Mouse (Mus musculus) CD4-positive, CD25-positive, alpha-beta regulatory T cell (primary cell): ENCODE measurements around the gene Cdk2. TPM values are rescaled to one million over a fixed set of nuclear protein-coding genes. Genes with fewer than 3 reads are reported as not detected.

Source experiments
- polyA plus RNA-seq: library from polyadenylated mRNA; unstranded; fragments of 100-300 nt; shearing (Covaris generic); gene quantifications from one replicate; pipeline ENCODE4 v1.2.1, GENCODE M21; 2017

The Cdk2 gene
- 42.1 TPM for polyA plus RNA-seq

DNA sequence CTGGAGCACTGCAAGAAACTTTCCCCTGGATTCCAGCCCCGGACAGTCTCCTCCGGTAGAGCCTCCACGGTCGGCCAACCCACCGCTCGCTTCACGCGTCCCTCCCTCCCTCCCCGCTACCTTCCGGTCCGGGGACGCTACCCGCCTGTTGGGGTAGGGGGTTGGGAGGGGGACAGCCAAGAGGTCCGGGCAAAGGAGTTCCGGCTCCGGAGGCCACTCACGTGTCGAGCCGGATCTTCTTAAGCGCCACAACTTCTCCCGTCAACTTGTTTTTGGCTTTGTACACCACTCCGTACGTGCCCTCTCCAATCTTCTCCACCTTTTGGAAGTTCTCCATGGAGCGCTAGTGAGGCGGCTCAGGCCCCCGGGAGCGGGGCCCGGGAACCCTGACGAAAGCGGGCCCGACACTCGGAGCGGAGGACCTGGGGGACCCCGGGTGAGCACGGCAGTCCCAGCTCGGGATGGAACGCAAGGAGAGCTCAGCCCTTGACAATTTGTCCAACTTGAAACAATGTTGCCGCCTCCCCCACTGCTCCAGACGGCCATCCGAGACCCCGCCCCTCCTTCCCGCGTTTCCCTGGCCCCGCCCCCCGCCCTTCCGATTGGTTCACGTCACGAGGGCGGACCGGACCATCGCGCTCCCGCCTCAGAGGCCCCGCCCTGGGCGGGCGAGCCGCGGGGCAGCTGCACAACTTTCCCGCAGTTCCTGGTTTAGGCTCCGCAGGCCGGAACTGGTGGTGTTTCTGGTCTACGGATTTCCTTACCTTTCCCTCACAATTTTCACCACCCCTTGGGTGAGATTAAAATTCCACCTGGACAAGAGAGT is at the start of gene Cdk2:
Gene Cdk2, minus strand, starts transcription at position 541 of the 826 bp plus-strand sequence.

DNA sequence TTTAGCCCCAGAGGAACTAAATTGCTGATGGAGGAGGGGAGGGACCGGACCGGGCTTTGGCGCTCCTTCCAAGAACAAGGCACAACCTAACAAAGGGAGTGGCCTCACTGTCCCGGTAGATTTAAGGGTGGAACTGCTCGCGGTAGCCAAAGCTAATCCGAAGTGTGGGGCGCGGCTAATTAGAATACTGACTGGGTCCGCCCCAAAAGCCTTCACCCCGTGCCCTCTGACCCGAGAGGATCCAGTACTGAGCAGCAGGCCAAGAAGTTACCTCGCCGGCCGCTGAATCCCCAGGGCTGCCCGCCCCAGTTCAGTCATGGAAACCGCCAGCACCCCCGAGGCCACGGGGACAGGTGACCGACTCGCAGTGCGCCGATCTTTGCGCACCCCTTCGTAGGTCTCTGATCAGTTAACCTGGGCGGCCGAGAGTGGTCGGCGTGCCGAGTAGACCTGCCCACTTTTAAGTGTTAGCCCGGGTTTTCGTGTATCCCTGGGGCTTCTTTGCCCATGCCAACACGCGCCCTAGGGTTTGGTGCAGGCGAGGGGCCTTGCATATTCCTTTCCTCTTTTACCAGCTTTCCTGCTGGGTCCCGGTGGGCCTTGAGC is 42.9 kb upstream of the Cdk2 start, which contains the start of gene Pym1:
Gene Pym1, plus strand, starts transcription at position 244 of the 606 bp plus-strand sequence.

GRCm38 (mm10) chr10:128744680-128745601 is 40.1 kb upstream of the Cdk2 start, which contains the start of gene Dgka:
Dgka (minus strand) TSS chr10:128744855.

GRCm38 (mm10) chr10:128703895-128704294 is 936 bp downstream of the Cdk2 start, which contains the start of gene Pmel:
Pmel (plus strand) TSS chr10:128704195.

GRCm38 (mm10) chr10:128695992-128696807 is 8.6 kb downstream of the Cdk2 start, which contains the start of gene Rab5b:
Rab5b (minus strand) TSS chr10:128696264.

GRCm38 (mm10) chr10:128673763-128674468 is 30.9 kb downstream of the Cdk2 start, which contains the start of gene Suox:
Suox (minus strand) TSS chr10:128674073.

Other genes with a start within 250 kb of the Cdk2 start
- gene Smarcc2, start 245.8 kb downstream of the Cdk2 start, polyA plus RNA-seq, result 127 TPM
- gene Myl6, start 210.9 kb downstream of the Cdk2 start, polyA plus RNA-seq, result 1,369 TPM
- gene Myl6b, start 206.3 kb downstream of the Cdk2 start, polyA plus RNA-seq, result 3.9 TPM
- 222 TPM for gene Esyt1, start 179.2 kb downstream of the Cdk2 start, polyA plus RNA-seq
- gene Zc3h10, start 157.3 kb downstream of the Cdk2 start, polyA plus RNA-seq, result 24.2 TPM
- 2,319 TPM for gene Rpl41, start 155.7 kb downstream of the Cdk2 start, polyA plus RNA-seq
- gene Pa2g4, start 139.0 kb downstream of the Cdk2 start, polyA plus RNA-seq, result 36.9 TPM
- 7.2 TPM for gene Erbb3, start 115.4 kb downstream of the Cdk2 start, polyA plus RNA-seq
- 653 TPM for gene Rps26, start 78.3 kb downstream of the Cdk2 start, polyA plus RNA-seq
- 127 TPM for gene Ikzf4, start 59.0 kb downstream of the Cdk2 start, polyA plus RNA-seq
- gene Suox, start 31.0 kb downstream of the Cdk2 start, polyA plus RNA-seq, result 56.1 TPM
- gene Rab5b, start 8.8 kb downstream of the Cdk2 start, polyA plus RNA-seq, result 50.8 TPM
- gene Pmel, start 836 bp downstream of the Cdk2 start, polyA plus RNA-seq, result 6.1 TPM
- 752 TPM for gene Dgka, start 39.8 kb upstream of the Cdk2 start, polyA plus RNA-seq
- 45.9 TPM for gene Pym1, start 42.9 kb upstream of the Cdk2 start, polyA plus RNA-seq
- 0.07 TPM for gene Mmp19, start 85.9 kb upstream of the Cdk2 start, polyA plus RNA-seq
- 98.2 TPM for gene Dnajc14, start 99.0 kb upstream of the Cdk2 start, polyA plus RNA-seq
- gene Tmem198b, start 99.3 kb upstream of the Cdk2 start, polyA plus RNA-seq, result 5.9 TPM
- gene Sarnp, start 112.3 kb upstream of the Cdk2 start, polyA plus RNA-seq, result 157 TPM
- gene Ormdl2, start 116.6 kb upstream of the Cdk2 start, polyA plus RNA-seq, result 52.6 TPM
- 3.2 TPM for gene Gdf11, start 186.7 kb upstream of the Cdk2 start, polyA plus RNA-seq
- gene Cd63, start 196.0 kb upstream of the Cdk2 start, polyA plus RNA-seq, result 0.69 TPM
- gene Rdh5, start 217.9 kb upstream of the Cdk2 start, polyA plus RNA-seq, result 17.3 TPM
- gene Bloc1s1, start 219.0 kb upstream of the Cdk2 start, polyA plus RNA-seq, result 166 TPM
- 4.0 TPM for gene Itga7, start 228.8 kb upstream of the Cdk2 start, polyA plus RNA-seq